Mouse (Mus musculus) spleen, adult 2 months (tissue): ENCODE data around the gene Pde2a.

Experiments
- CTCF ChIP-seq: fragments of 200-500 bp; IDR thresholded peaks from 2 replicates; pipeline ENCODE4 v1.5.1; 2011; ENCODE audit warnings: mild to moderate bottlenecking, inconsistent platforms; ENCODE audit not compliant: insufficient read depth, insufficient read length, insufficient replicate concordance; ENCODE audit errors: extremely low read depth
- POLR2A ChIP-seq: fragments of 200-500 bp; IDR thresholded peaks from 2 replicates; pipeline ENCODE4 v1.6.1; 2011; ENCODE audit warnings: low read depth, low read length, inconsistent platforms

- TF ChIP-seq CTCF = no peak
- no peak for TF ChIP-seq POLR2A
Observed at GRCm38 (mm10) chr7:101501236-101501635, 79.7 kb downstream of the Pde2a start.
